Mouse (Mus musculus) heart, adult 8-10 months (tissue): Measurements from ENCODE around the gene Mndal. TPM values are rescaled to one million over a fixed set of nuclear protein-coding genes. Genes with fewer than 3 reads are reported as not detected.
"Not testable (repeated sequence)": the region's sequence is repeated elsewhere in the genome, so short reads cannot be mapped to it uniquely, and the experiment has no call there.

Source experiments
- DNase-seq: peaks from one replicate; pipeline ENCODE4 v3.0.0; 2022; ENCODE audit warnings: low spot score
- total RNA-seq, 4 experiments: library from RNA; stranded (reverse); gene quantifications; 2 replicates each; pipeline ENCODE4 v1.2.4; 2022

Gene Mndal
- total RNA-seq, 4 experiments from 2014 or later = 8.1 to 16.2 (median 12.3) TPM

DNA sequence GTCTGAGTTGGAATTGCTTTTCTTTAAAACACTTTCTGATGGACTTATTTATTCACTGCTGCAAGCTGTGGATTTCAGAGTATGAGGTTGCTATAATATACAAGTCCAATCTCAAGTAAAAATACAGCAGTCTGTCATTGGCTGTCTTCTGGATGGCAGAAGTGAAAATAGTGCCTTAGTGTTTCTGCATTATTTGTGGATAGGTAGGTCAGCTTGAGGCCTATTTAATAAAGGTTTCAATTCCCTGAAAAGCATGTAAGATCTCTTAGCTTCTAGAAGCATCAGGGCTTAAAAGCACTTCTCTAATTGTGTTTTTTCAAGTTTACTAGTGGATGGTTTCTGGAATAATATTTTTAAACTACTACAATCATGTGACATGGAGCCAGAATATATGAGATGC is 52.5 kb downstream of the Mndal start:
- DNase-seq = not testable (repeated sequence)

DNA sequence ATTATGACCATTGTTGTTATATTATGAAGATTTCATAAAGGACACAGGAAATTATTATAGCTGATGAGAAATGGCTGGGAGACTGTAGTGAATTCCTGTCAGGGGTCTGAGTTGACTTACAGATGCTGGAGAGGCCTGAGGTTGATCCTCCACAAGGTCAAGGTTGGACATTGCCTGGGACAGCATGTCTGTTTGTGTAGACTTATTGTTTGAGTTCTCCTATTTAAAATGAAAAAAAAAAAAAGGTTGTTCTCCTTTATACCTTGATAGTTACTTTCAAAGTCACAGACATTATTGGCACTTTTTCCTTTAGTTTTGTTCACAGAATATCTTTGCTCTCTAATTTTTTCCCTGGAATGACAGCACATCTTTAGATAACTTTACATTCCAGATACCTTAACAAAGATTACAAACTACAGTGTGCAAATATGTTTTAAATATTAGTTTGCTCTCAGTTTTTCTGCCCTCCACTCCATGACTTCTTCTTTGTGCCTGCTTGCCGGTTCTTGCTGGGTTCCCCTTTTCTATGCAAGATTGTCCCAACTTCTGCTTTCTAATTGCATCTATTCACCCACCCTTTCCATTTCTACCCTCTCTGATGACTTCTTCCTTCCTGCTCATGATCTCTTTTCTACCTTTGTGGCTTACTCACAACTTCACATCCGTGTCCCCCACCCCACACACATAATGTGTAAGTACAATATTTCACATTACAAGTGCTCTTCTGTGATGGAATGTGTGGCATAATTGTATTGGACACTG is 55.1 kb downstream of the Mndal start:
- DNase-seq = not testable (repeated sequence)

DNA sequence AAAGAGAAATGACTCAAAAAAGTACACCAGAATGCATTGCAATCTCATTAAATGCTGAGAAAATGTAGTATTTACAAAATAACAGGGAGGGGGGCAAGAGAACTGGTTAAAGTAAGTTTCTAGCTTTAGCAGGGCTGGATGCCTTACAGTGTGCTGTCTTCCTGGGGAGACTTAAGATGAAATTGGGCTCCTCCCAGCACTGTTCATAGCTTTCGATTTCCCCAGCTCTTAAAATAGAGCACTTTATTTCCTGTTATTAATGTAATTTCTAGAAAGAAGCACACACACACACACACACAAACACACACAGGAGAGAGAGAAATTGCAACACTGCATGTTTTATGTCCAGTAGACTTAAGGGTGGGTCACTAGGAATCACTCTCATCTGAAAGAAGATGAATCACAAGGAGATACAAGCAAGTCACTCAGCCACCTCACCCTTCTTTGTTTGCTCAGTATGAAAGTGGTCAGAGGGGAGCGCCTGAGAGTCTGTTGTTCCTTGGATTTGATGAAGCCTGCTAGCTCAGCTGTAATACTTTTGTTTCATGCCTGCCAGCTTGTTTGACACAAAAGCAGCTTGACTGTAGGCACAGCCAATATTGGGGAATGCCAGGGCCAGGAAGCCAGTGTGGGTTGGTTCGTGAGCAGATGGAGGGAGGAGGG is 62.2 kb downstream of the Mndal start:
- peak; percentile 71 for DNase-seq

DNA sequence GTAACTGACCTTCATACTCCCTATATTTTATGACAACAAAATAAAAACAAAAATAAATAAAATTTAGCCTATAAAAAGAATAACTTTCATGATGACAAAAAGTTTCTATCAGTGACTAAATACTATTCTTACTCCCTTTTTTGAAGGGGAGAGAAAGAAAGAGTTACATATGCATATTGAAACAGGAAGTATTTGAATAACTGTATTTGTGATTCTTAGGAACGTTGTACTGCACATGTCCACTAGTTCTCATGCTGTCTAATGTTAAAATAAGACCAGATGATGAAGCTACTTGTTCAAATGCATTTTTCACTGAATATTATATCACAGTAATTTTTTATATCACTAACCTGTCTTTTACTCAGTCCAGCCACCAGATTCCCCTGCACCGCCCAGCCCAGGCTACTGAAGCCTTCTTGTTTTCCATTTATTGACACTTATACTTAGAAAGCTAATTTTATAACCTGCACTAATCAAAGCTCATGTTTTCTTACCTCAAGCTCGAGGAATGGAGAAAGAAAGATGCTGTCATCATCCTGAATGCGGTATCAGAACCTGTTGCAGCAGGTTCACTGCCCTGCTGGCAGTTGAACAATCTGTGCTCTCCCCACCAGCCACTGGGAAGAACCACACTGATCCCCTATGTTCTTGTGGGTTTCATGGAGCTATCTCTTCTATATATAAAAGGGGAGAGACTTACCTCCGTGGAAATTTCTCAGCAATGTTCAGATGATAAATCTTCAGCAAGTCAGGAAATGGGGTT is 62.9 kb downstream of the Mndal start:
- peak; percentile 16 for DNase-seq

DNA sequence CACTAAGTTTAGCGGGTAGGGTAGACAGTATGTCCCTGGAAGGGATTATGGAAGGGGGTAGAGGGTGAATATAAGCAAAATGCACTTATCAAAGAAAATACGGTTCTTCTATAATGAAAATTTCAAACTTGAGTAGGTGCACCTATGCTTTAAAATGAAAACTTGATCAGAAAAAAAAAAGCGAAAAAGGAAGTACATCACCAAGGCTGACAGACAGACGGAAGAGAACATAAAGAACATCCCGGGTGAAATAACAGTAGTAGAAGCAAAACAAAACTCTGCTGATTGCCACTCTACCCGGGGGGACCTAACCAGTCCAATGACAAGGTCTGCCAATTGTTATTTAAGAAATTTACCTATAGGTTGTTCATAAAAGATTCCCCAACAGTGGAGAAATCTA is 64.0 kb downstream of the Mndal start:
- not testable (repeated sequence) for DNase-seq

DNA sequence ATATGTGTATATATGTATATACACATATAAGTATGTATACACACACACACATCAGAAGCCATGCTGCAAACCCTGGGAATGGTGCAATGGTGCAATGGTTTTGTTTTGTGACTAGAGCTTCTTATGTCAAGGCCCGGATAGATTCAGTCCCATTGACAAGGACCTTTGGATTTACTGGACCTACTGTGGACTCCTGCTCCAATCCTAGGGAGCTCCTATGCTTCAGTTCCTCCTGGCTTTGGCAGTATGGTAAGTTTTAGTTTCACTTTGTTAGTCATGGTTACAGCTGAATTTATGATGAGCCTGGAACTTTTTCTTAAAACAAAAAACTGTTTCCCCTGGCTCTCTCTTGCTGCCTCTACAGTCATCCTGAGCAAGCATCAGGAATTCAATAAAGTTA is 65.2 kb downstream of the Mndal start:
- not testable (repeated sequence) for DNase-seq

DNA sequence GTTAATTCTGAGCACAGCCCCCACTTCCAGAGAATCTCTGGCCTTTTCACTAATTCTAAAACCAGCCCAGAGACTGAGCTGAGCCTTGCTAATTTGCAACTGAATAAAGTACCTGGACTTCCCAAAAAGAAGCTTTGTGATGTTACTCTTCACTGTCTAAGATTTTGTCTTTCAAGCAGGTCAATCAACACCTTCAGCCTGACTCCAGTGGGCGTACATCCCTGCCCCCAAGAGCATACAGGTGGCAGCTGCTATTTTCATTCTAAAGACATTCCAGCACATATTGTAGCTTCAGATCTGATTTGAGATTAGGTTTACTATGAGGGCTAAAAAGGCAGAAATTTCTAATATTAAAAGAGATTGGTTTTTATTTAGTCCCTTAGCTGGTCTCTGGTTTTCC is 73.7 kb downstream of the Mndal start:
- not testable (repeated sequence) for DNase-seq

DNA sequence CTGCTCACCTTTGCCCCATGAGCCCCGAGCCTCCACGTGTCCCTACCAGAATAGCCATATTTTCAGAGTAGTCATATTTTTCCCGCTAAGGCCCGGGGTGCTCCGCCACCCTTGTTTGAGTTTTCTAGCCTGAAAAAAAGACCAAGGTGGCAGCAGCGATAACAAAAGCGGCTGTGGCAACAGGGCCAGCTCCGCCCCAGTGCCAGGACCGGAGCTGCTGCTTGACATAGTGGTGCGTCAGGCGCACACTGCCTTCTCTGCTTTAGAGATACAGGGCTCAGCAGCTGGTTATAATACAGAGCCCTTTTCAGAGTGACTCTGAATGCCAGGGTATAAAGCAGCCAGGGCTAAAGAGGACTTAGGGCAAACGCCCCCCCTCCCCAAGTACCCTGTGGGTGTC is 75.8 kb downstream of the Mndal start:
- no peak for DNase-seq

DNA sequence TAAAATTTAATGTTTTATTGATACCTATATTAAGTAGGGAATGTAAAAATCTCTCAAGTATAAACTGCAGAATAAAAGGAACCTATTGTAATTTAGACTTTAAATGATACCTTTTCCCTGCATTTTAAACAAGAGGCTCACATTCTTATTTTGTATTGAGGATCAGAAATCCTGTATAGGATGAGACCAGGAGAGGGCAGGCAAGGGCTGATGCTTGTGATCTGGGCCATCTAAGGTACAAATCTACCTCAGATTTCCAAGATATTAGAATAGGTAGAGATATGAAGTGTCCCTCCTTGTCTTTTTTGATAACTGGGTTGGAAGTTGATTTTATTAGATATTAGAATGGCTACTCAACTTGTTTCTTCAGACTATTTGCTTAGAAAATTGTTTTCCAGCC is 88.6 kb downstream of the Mndal start:
- peak; percentile 7 for DNase-seq

DNA sequence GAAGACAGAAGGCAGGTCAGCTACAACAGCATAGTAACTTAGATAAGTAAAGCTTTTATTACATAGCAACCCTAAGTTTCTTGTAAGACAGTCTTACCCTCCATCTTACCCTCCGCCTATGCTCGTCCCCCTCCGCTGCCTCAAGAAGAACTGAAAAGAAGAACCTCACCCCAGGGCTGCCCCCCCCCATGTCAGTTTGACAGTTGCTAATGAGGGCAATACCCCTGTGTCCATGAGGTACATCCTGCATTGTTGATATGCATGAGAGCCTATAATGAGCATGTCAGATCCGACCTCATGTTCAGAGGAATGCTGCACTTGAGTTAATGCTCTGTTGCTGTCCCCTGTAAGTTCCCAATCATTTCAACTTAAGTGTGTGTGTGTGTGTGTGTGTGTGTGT is 89.4 kb downstream of the Mndal start:
- DNase-seq = not testable (repeated sequence)

DNA sequence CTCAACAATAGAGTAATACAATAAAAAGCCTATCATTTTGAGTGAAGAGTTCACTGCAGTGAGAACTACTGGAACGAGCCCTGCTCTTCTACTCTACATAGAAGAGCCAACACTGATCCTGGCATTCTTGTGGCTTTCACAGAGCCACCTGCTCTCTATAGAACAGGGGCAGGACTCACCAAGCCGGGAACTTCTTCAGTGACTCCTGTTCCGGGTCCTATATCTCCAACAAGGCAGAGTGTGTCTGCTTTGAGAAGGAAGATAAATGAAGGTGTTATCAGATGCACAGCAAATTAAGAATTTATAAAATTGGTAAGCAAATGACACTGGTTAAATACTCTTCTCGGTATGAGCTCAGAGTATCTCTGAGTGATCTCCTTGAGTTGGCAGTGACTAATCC is 96.1 kb downstream of the Mndal start:
- DNase-seq = not testable (repeated sequence)

DNA sequence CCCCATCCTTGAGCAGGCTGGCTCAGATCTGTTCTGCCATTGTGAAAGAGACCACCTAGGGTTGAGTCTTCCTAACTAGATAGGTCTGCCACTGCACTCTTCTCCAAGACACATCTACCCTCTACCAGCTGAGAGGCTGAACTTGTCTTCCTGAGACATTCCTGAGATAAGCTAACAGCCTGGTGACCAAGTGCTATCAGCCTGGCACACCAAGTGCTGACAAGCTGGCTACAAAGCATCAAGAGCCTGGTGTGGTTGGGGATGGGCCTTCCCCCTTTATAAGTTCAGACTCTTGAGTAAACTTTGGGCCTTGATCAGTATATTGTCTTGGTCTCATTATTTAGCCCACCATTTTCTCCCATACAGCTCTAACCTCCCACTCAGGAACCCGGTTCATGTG is 97.5 kb downstream of the Mndal start:
- no peak for DNase-seq

DNA sequence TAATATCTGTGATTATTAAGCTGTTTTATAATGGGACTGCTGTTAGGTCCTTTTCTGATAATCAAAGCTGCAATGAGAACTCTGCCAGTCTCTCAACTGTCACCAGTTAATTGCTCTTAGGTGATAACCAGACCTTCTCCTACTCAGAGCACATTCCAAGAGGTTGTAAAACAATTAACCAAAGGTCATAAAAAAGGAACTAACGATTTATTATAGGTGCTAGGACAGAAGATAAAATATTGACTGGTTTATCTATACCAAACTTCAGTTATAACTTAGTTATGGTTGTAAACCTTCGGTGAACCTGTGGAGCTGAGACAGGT is 120.8 kb downstream of the Mndal start:
- DNase-seq = not testable (repeated sequence)

DNA sequence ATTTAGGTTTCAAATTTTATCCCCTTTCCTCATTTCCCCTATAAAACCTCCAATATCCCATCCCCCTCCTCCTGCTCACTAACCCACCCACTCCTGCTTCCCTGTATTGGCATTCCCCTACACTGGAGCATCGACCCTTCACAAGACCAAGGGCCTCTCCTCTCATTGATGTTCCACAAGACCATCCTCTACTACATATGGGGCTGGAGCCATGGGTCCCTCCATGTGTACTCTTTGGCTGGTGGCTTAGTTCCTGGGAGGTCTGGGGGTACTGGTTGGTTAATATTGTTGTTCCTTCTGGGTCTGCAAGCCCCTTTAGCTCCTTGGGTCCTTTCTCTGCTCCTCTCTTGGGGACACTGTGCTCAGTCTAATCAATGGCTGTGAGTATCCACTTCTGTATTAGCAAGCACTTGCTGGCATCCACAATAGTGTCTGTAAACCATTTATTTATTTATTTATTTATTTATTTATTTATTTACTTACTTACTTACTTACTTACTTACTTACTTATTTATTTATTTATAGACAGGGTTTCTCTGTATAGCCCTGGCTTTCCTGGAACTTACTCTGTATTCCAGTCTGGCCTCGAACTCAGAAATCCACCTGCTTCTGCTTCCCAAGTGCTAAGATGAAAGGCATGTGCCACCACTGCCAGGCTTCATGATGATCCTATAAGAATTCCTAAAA is 121.4 kb downstream of the Mndal start:
- not testable (repeated sequence) for DNase-seq

DNA sequence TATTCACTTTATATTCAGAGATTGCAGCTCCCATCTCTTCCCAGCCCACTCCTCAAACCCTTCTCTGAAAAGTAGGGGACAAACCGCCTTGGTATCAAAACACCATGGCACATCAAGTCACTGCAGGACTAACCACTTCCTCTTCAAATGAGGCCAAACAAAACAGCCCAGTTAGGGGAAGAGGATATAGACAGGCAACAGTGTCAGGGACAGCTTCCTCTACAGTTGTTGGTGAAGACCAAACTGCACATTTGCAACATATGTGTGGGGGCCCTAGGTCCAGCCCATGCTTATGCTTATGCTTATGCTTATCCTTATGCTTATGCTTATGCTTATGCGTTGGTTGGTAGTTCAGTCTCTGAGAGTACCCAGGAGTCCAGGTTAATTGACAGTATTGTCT is 133.0 kb downstream of the Mndal start:
- DNase-seq = not testable (repeated sequence)

DNA sequence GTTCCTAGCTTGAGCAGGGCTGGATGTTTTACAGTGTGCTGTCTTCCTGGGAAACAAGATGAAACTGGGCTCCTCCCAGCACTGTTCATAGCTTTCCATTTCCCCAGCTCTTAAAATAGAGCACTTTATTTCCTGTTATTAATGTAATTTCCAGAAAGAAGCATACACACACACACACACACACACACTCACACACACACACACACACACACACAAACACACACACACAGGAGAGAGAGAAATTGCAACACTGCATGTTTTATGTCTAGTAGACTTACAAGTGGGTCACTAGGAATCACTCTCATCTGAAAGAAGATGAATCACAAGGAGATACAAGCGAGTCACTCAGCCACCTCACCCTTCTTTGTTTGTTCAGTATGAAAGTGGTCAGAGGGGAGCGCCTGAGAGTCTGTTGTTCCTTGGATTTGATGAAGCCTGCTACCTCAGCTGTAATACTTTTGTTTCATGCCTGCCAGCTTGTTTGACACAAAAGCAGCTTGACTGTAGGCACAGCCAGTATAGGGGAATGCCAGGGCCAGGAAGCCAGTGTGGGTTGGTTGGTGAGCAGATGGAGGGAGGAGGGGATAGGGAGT is 139.5 kb downstream of the Mndal start:
- peak; percentile 68 for DNase-seq

DNA sequence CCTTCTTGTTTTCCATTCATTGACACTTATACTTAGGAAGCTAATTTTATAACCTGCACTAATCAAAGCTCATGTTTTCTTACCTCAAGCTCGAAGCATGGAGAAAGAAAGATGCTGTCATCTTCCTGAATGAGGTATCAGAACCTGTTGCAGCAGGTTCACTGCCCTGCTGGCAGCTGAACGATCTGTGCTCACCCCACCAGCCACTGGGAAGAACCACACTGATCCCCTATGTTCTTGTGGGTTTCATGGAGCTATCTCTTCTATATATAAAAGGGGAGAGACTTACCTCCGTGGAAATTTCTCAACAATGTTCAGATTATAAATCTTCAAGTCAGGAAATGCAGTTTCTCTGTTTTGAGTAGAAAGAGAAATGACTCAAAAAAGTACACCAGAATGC is 140.1 kb downstream of the Mndal start:
- not testable (repeated sequence) for DNase-seq

DNA sequence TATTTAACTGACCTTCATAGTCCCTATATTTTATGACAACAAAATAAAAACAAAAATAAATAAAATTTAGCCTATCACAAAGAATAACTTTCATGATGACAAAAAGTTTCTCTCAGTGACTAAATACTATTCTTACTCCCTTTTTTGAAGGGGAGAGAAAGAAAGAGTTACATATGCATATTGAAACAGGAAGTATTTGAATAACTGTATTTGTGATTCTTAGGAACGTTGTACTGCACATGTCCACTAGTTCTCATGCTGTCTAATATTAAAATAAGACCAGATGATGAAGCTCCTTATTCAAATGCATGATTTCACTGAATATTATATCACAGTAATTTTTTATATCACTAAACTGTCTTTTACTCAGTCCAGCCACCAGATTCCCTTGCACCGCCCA is 140.5 kb downstream of the Mndal start:
- DNase-seq = not testable (repeated sequence)
